Mouse (Mus musculus): ENCODE measurements around the gene Elp4.

GRCm38 (mm10) chr2:105736166-105736565 lies 168.2 kb downstream of the Elp4 start:
- TF ChIP-seq CTCF (IDR thresholded peaks at IDR 0.05; ENCODE audit: low read depth, low read length), result no peak
- no peak for TF ChIP-seq TAL1 (conservative IDR thresholded peaks at IDR 0.05; ENCODE audit: low read depth, low read length)
